Mouse (Mus musculus) c-Kit-positive CD71-negative TER-119-negative erythroid progenitor cells, embryonic 14.5 days (primary cell): Measurements from ENCODE around the gene Tnk1.

Source experiments
- DNase-seq: peaks from one replicate; pipeline ENCODE4 v3.0.0-alpha.2; 2013; ENCODE audit warnings: low read depth

Gene Tnk1

DNA sequence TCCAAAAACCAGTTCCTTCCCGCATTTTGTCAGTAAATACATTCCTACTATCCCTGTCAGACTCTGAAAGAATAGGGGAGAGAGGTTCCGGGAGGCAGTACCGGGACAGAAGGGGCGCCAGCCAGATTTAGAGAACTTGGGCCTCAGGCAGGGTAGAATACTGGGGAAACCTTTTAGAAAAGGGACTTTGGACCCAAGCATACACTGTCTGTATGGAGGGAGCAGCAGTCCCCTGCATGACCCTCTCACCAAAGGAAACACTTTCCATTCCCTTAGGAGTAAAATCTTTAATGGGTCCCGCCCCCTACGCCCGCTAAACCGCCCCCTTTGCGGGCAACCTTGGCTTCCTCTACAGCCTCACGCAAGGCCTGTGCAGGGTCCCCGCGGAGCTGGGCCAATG is 55.2 kb downstream of the Tnk1 start:
- DNase-seq: no peak

DNA sequence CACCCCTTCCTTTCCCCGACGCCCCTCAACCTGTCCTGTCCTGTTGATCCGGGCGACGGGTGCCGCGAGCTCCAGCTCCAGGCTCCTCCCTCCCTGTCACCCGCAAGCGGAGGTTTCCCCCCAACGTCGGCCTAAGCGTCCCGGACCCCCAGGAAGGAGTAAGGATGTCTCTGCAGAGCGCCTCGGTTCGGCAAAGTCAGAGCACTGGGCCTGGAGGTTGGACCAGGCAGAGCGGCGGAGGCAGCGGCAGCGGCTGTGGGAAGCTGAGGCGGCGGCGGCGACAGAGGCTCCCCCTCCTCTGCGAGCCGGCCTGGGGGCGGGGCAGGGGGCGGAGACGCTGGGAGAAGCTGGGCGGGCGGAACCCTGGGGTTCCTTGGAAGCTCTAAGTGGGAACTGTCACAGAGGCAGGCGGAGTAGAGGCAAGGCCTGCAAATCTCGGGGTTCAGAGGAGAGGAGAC is 55.9 kb downstream of the Tnk1 start:
- no peak for DNase-seq

DNA sequence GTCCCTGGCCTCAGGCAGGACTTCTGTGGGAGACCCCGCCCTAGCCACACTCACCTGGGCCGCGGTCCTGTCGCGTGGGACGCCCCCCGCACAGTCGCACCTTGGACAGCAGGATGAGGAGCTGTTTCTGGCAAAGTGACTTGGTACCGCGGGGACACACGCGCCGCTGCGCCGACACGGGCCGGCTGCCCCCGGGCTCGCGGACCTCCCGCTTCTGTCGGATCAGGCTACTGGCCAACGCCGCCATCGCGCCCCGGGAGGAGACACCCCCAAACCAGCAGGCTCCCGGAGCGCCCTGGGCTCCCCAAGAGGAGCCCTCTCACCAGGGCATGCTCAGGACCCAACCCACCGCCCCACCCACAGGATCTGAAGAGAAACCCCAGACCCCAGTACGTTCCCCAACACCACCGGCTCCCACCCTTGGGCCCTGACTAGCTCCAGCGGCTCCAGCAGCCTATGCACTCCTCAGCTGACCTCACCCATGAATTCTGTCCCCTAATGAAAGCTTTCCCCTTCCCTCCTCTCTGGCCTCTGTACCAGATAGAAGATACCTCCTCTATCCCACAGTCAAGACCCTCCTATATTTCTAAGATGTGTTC is 57.1 kb downstream of the Tnk1 start, which contains the start of gene Fgf11:
Gene Fgf11, minus strand, starts transcription at position 479 of the 599 bp plus-strand sequence.
- no peak for DNase-seq
